Mouse (Mus musculus) lung, postnatal 4 days (tissue): ENCODE measurements around the gene Plcb4.

ENCODE experiments used
- DNase-seq, 2 experiments: peaks; one replicate each; pipeline ENCODE4 v3.0.0; 2021

Plcb4 gene

GRCm38 (mm10) chr2:136050793-136051615 is 392.2 kb downstream of the Plcb4 start:
- no peak for DNase-seq

DNA sequence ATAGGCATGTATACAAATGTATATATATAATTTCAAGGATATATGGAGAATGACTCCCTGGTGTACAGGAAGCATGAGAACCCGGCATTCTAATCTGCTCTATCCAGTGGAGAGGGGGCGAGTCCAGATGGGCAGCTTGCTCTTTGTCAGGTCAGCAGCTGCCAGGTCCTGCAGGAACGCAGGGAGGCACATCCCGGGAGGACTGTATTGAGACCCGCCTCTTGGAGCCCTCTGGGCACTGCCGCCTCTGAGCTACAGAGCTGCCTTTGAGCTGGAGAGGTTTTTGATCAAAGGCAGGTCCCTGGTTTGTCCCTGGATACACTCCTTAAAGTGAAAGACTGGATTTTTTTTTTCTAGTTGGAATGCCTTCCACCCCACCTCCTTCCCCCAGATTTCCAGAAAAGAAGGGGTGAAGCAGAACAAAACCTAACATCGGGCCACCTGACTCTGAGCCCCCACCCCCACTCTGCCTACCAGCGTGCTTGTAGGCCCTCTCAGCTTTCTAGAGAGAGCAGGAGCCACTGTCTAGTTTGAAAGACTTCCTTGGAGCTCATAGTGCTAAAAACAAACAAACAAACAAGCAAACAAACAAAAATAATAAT is 393.0 kb downstream of the Plcb4 start, which contains the start of gene Lamp5:
Gene Lamp5 (plus strand): TSS at position 552 of the 602 bp plus-strand sequence.
- DNase-seq = no peak

DNA sequence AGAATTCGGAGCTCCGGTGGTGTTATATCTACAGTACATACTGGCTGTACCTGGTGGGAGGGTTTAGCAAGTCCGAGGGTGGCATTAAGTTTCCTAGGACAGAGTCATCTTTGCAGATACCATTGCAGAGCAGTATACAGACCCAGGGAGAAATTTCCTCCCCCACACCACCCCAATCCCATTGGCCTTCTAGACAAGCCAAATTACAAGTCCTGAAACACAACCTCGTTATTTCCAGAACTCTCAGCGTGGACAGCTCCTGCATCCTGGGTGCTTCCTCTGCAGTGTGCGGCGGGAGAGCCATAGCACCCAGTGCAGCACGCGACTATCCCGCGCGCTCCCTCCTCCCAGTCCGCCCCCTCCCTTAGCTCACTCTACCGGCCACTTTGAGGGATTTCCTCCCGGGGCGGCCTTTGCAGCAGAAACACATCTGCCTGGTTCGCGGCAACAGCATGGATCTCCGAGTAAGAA is 399.1 kb downstream of the Plcb4 start:
- peak in 1 of 2 experiments; percentile 7 for DNase-seq

- DNase-seq = no peak
Observed at GRCm38 (mm10) chr2:136058398-136058797, 399.6 kb downstream of the Plcb4 start.

GRCm38 (mm10) chr2:136059029-136059669 is 400.3 kb downstream of the Plcb4 start:
- no peak for DNase-seq
